Mouse (Mus musculus): ENCODE results near the gene Nfatc2ip. TPM values are rescaled to one million over a fixed set of nuclear protein-coding genes. Genes with fewer than 3 reads are reported as not detected.

Nfatc2ip gene
- polyA plus RNA-seq, 1 experiment from 2014 or later = 2.2 TPM

- Histone ChIP-seq H3K9me3 (replicated peaks) (no peaks in the 10 kb centered on the region), H3K4me3 (no peak overlapping the region), H3K27me3 (replicated peaks) (no peaks in the 10 kb centered on the region), H3K9ac (no peak overlapping the region), H3K36me3 (peaks cover 55% of the 10 kb centered on the region), H3K4me2 (no peak overlapping the region), H3K4me1 (replicated peaks) (peaks cover 18% of the 10 kb centered on the region), H3K27ac (ENCODE audit: poor library complexity, severe bottlenecking) (no peak overlapping the region)
- WGBS = 70% methylated on average over 6 of the region's 6 CpGs
- ATAC-seq (ENCODE audit: insufficient number of reproducible peaks, low FRiP score) = no peak
These were observed 22.0 kb downstream of the Nfatc2ip start for GRCm38 (mm10) chr7:126374526-126374925.

GRCm38 (mm10) chr7:126373007-126373406 lies 23.5 kb downstream of the Nfatc2ip start:
- no peaks in the 10 kb centered on the region for H3K9me3 ChIP-seq (replicated peaks)
- ATAC-seq (ENCODE audit: insufficient number of reproducible peaks, low FRiP score) = no peak
- no peak overlapping the region for H3K4me3 ChIP-seq
- H3K4me1 ChIP-seq (replicated peaks) = peaks cover 20% of the 10 kb centered on the region
- no peak overlapping the region for H3K27ac ChIP-seq (ENCODE audit: poor library complexity, severe bottlenecking)
- H3K9ac ChIP-seq = no peak overlapping the region
- no peak overlapping the region for H3K4me2 ChIP-seq
- H3K36me3 ChIP-seq = peaks cover 58% of the 10 kb centered on the region
- WGBS = 86% methylated on average over 9 of the region's 9 CpGs
- no peaks in the 10 kb centered on the region for H3K27me3 ChIP-seq (replicated peaks)

GRCm38 (mm10) chr7:126369393-126369792 lies 27.1 kb downstream of the Nfatc2ip start, which contains the start of gene Lat:
Lat (minus strand) TSS chr7:126369570.
- H3K4me2 ChIP-seq = peak within 1 kb of the TSS; percentile 24
- no peak within 1 kb of the TSS for H3K27ac ChIP-seq (ENCODE audit: poor library complexity, severe bottlenecking)
- H3K27me3 ChIP-seq (replicated peaks) = no peaks in the 10 kb centered on the region
- no peaks in the 10 kb centered on the region for H3K9me3 ChIP-seq (replicated peaks)
- 0 out of 2 replicates have a peak within 1 kb of the TSS, but pooled peaks have one; percentile 1 for H3K4me3 ChIP-seq
- peaks cover 11% of the 10 kb centered on the region for H3K4me1 ChIP-seq (replicated peaks)
- WGBS = 53% methylated on average over 13 of the region's 13 CpGs
- H3K36me3 ChIP-seq = peaks cover 55% of the 10 kb centered on the region
- 0 out of 2 replicates have a peak, but pooled peaks have one; percentile 22 for ATAC-seq (ENCODE audit: insufficient number of reproducible peaks, low FRiP score)
- H3K9ac ChIP-seq = 0 out of 2 replicates have a peak within 1 kb of the TSS, but pooled peaks have one; percentile 12

- Histone ChIP-seq H3K9ac (no peak overlapping the region), H3K4me1 (replicated peaks) (peaks cover 11% of the 10 kb centered on the region), H3K36me3 (peaks cover 49% of the 10 kb centered on the region), H3K27ac (ENCODE audit: poor library complexity, severe bottlenecking) (no peak overlapping the region), H3K9me3 (replicated peaks) (no peaks in the 10 kb centered on the region), H3K4me2 (no peak overlapping the region), H3K27me3 (replicated peaks) (no peaks in the 10 kb centered on the region), H3K4me3 (no peak overlapping the region)
- 81% methylated on average over 8 of the region's 8 CpGs for WGBS
- no peak for ATAC-seq (ENCODE audit: insufficient number of reproducible peaks, low FRiP score)
These were observed 28.2 kb downstream of the Nfatc2ip start for GRCm38 (mm10) chr7:126368367-126368766.

GRCm38 (mm10) chr7:126367636-126368035 lies 28.9 kb downstream of the Nfatc2ip start:
- no peak overlapping the region for H3K4me2 ChIP-seq
- H3K27ac ChIP-seq (ENCODE audit: poor library complexity, severe bottlenecking) = no peak overlapping the region
- no peaks in the 10 kb centered on the region for H3K27me3 ChIP-seq (replicated peaks)
- WGBS = 77% methylated on average over 10 of the region's 10 CpGs
- H3K4me1 ChIP-seq (replicated peaks) = peaks cover 11% of the 10 kb centered on the region
- H3K9me3 ChIP-seq (replicated peaks) = no peaks in the 10 kb centered on the region
- no peak overlapping the region for H3K4me3 ChIP-seq
- no peak overlapping the region for H3K9ac ChIP-seq
- ATAC-seq (ENCODE audit: insufficient number of reproducible peaks, low FRiP score) = no peak
- H3K36me3 ChIP-seq = peaks cover 43% of the 10 kb centered on the region

GRCm38 (mm10) chr7:126363038-126363437 lies 33.5 kb downstream of the Nfatc2ip start:
- no peak overlapping the region for H3K4me2 ChIP-seq
- no peak for ATAC-seq (ENCODE audit: insufficient number of reproducible peaks, low FRiP score)
- no peaks in the 10 kb centered on the region for H3K27me3 ChIP-seq (replicated peaks)
- H3K9ac ChIP-seq = no peak overlapping the region
- H3K4me3 ChIP-seq = no peak overlapping the region
- no peak overlapping the region for H3K27ac ChIP-seq (ENCODE audit: poor library complexity, severe bottlenecking)
- H3K36me3 ChIP-seq = peaks cover 9% of the 10 kb centered on the region; the same call in 1 of the 2 replicates
- 68% methylated on average over 6 of the region's 6 CpGs for WGBS
- no peaks in the 10 kb centered on the region for H3K9me3 ChIP-seq (replicated peaks)
- no peaks in the 10 kb centered on the region for H3K4me1 ChIP-seq (replicated peaks)

- no peak overlapping the region for H3K4me3 ChIP-seq
- no peak overlapping the region for H3K9ac ChIP-seq
- H3K4me1 ChIP-seq (replicated peaks) = peaks cover 22% of the 10 kb centered on the region
- 51% methylated on average over 13 of the region's 13 CpGs for WGBS
- H3K36me3 ChIP-seq = 0 out of 2 replicates have a peak, but pooled peaks cover under 1% of the 10 kb centered on the region
- H3K27me3 ChIP-seq (replicated peaks) = no peaks in the 10 kb centered on the region
- H3K4me2 ChIP-seq = no peak overlapping the region
- H3K9me3 ChIP-seq (replicated peaks) = no peaks in the 10 kb centered on the region
- ATAC-seq (ENCODE audit: insufficient number of reproducible peaks, low FRiP score) = no peak
- H3K27ac ChIP-seq (ENCODE audit: poor library complexity, severe bottlenecking) = no peak overlapping the region
These were observed 37.5 kb downstream of the Nfatc2ip start for GRCm38 (mm10) chr7:126359049-126359448.

GRCm38 (mm10) chr7:126358413-126358812 lies 38.1 kb downstream of the Nfatc2ip start:
- Histone ChIP-seq H3K9ac (no peak overlapping the region), H3K27ac (ENCODE audit: poor library complexity, severe bottlenecking) (no peak overlapping the region), H3K4me1 (replicated peaks) (peaks cover 22% of the 10 kb centered on the region), H3K9me3 (replicated peaks) (no peaks in the 10 kb centered on the region), H3K36me3 (no peaks in the 10 kb centered on the region), H3K4me3 (no peak overlapping the region), H3K4me2 (no peak overlapping the region), H3K27me3 (replicated peaks) (no peaks in the 10 kb centered on the region)
- 91% methylated on average over 9 of the region's 9 CpGs for WGBS
- ATAC-seq (ENCODE audit: insufficient number of reproducible peaks, low FRiP score) = no peak

GRCm38 (mm10) chr7:126357838-126358237 lies 38.7 kb downstream of the Nfatc2ip start:
- H3K4me2 ChIP-seq = no peak overlapping the region
- no peak overlapping the region for H3K27ac ChIP-seq (ENCODE audit: poor library complexity, severe bottlenecking)
- H3K36me3 ChIP-seq = no peaks in the 10 kb centered on the region
- H3K9me3 ChIP-seq (replicated peaks) = no peaks in the 10 kb centered on the region
- 79% methylated on average over 6 of the region's 6 CpGs for WGBS
- H3K4me3 ChIP-seq = no peak overlapping the region
- peaks cover 22% of the 10 kb centered on the region for H3K4me1 ChIP-seq (replicated peaks)
- ATAC-seq (ENCODE audit: insufficient number of reproducible peaks, low FRiP score) = no peak
- H3K27me3 ChIP-seq (replicated peaks) = no peaks in the 10 kb centered on the region
- H3K9ac ChIP-seq = no peak overlapping the region

- no peaks in the 10 kb centered on the region for H3K27me3 ChIP-seq (replicated peaks)
- no peaks in the 10 kb centered on the region for H3K9me3 ChIP-seq (replicated peaks)
- H3K36me3 ChIP-seq = no peaks in the 10 kb centered on the region
- no peak overlapping the region for H3K27ac ChIP-seq (ENCODE audit: poor library complexity, severe bottlenecking)
- no peak overlapping the region for H3K4me2 ChIP-seq
- H3K4me3 ChIP-seq = no peak overlapping the region
- 41% methylated on average over 7 of the region's 7 CpGs for WGBS
- H3K4me1 ChIP-seq (replicated peaks) = peaks cover 22% of the 10 kb centered on the region
- ATAC-seq (ENCODE audit: insufficient number of reproducible peaks, low FRiP score) = no peak; the same call in 1 of the 2 replicates
- H3K9ac ChIP-seq = no peak overlapping the region
These were observed 39.5 kb downstream of the Nfatc2ip start for GRCm38 (mm10) chr7:126356793-126357591.

GRCm38 (mm10) chr7:126355847-126356597 lies 40.5 kb downstream of the Nfatc2ip start:
- 45% methylated on average over 5 of the region's 5 CpGs for WGBS
- no peaks in the 10 kb centered on the region for H3K27me3 ChIP-seq (replicated peaks)
- no peak overlapping the region for H3K27ac ChIP-seq (ENCODE audit: poor library complexity, severe bottlenecking)
- H3K36me3 ChIP-seq = no peaks in the 10 kb centered on the region
- H3K9me3 ChIP-seq (replicated peaks) = no peaks in the 10 kb centered on the region
- H3K4me1 ChIP-seq (replicated peaks) = peaks cover 22% of the 10 kb centered on the region
- H3K4me3 ChIP-seq = no peak overlapping the region
- ATAC-seq (ENCODE audit: insufficient number of reproducible peaks, low FRiP score) = no peak
- no peak overlapping the region for H3K9ac ChIP-seq
- H3K4me2 ChIP-seq = no peak overlapping the region
